Mouse (Mus musculus) G1E-ER4 (cell line): ENCODE data around the gene Zbtb7b. TPM values are rescaled to one million over a fixed set of nuclear protein-coding genes. Genes with fewer than 3 reads are reported as not detected.

Experiments used
- GATA1 ChIP-seq: IDR thresholded peaks from one replicate; pipeline ENCODE4 v1.8.0; 2012; ENCODE audit warnings: low read length, inconsistent platforms
- polyA plus RNA-seq: library from polyadenylated mRNA; stranded (reverse); fragments of >175 nt; gene quantifications from 2 replicates; pipeline ENCODE4 v1.2.3, GENCODE M21; 2012

Zbtb7b gene
- polyA plus RNA-seq, 1 experiment: 39.3 TPM

- no peak for TF ChIP-seq GATA1
Observed at GRCm38 (mm10) chr3:89346815-89347540, 47.6 kb downstream of the Zbtb7b start.

- TF ChIP-seq GATA1: no peak
Observed at GRCm38 (mm10) chr3:89343279-89343678, 51.3 kb downstream of the Zbtb7b start.

DNA sequence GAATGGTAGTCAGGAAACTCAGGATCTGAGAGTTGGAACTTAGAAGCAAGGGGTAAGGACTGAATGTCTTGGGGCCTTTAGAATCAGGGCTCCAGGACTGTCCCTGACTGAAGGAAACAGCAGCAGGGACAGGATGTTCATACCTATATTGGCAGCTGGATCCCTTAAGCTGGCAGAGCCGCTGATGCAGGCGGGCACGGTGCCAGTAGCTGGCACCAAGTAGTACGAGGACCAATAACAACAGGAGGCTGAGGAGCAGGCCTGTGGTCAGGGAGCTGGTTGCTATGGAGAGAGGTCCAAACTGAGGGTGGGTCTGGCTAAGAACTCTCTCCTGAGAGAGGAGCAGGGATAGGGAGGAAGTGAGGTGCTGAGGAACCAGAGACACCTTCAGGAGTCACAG, 52.8 kb downstream of the Zbtb7b start:
- TF ChIP-seq GATA1: no peak

DNA sequence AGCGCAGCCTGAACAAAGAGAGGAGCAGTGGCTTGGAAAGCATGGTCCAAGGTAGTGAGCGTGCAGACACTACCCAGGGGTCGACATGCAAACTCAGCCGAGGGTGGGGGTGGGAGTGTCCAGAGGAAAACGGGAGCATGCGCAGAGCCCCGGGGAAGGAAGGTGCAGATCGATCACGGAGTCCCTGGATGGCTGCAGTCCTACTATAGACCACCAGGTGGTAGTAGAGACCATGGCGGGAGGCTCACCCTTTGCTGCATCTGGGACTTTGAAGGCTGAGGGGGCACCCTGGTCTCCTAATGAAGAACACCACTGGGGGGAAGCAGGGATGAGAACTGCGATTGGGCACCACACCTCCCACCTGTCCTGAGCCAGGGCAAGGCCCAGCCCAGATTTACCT, 54.1 kb downstream of the Zbtb7b start:
- TF ChIP-seq GATA1: no peak

- no peak for TF ChIP-seq GATA1
Observed at GRCm38 (mm10) chr3:89339416-89339815, 55.2 kb downstream of the Zbtb7b start.

GRCm38 (mm10) chr3:89337721-89338578, 56.6 kb downstream of the Zbtb7b start, which contains the start of gene Efna4:
Efna4 (minus strand) TSS chr3:89338028.
- no peak for TF ChIP-seq GATA1

- TF ChIP-seq GATA1: no peak
Observed at GRCm38 (mm10) chr3:89337062-89337720, 57.4 kb downstream of the Zbtb7b start.

GRCm38 (mm10) chr3:89336529-89336928, 58.0 kb downstream of the Zbtb7b start:
- no peak for TF ChIP-seq GATA1

- TF ChIP-seq GATA1: no peak
Observed at GRCm38 (mm10) chr3:89333053-89333452, 61.5 kb downstream of the Zbtb7b start.

GRCm38 (mm10) chr3:89332476-89332875, 62.1 kb downstream of the Zbtb7b start:
- TF ChIP-seq GATA1: no peak

GRCm38 (mm10) chr3:89332013-89332412, 62.6 kb downstream of the Zbtb7b start:
- TF ChIP-seq GATA1: no peak

- TF ChIP-seq GATA1: no peak
Observed at GRCm38 (mm10) chr3:89331561-89331960, 63.0 kb downstream of the Zbtb7b start.

DNA sequence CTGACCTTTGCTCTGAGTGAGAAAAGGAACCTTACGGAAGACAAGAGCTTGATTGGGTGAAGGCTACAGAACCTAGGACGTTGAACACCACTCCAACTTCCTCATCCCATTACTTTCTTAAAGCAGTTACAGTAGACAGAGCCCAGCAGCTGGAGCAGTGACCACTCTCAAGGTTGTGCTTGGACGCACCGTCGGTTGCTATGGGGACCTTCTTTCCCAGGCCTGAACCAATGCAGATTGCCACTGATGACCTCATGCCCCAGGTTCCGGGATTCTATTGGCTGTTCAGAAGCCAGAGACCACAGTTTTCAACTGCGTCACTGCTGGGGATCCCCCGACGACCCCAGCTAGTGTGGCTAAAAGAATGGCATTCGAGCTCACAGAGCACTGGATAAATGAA, 63.6 kb downstream of the Zbtb7b start:
- no peak for TF ChIP-seq GATA1

DNA sequence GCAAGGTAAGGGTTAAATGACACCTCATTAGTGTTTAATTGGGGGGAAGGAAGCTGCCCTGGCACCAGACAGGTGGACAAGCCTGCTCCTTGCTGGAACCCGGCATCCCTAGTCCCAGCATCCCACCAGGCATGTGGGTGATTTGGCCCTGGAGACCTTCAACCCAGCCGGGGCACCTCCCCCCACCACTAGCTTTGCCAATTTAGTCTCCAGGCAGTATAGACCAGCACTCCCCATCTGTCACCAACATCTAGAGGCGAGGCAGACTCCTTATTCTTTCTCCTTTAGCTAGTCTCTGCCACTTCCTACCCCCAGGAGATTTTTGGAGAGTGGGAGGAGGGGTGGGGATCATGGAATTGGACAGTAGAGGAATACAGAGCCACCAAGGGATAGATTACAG, 64.2 kb downstream of the Zbtb7b start:
- TF ChIP-seq GATA1: no peak

DNA sequence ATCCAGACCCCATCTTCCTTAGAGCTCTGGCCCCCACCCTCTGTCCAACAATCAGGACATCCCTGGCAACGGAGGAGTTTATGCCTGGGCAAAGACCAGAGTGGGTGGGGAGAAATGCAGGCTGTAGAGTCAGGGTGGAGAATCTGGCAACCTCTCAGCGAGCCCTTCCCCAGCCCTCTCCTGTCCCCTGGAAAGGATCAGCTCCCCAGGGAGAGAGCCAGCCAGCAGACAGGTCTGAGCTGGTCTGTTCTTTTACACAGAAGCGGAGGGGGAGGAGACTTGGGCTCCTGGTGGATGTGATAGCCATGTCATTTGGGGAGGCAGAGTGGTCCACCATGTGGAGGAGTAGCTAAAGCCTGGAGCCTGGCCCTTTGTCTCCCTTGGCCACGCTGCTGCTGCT, 66.0 kb downstream of the Zbtb7b start:
- no peak for TF ChIP-seq GATA1

Other genes with a start within 250 kb of the Zbtb7b start
- 0.91 and 1.2 TPM in 2 replicates for gene Hcn3, start 234.6 kb downstream of the Zbtb7b start, polyA plus RNA-seq
- 62.2 and 65.3 TPM in 2 replicates for gene Clk2, start 230.0 kb downstream of the Zbtb7b start, polyA plus RNA-seq
- gene Scamp3, start 217.3 kb downstream of the Zbtb7b start, polyA plus RNA-seq: 190 and 239 TPM in 2 replicates
- gene Fam189b, start 211.6 kb downstream of the Zbtb7b start, polyA plus RNA-seq: 7.3 and 13.1 TPM in 2 replicates
- gene Gba, start 191.8 kb downstream of the Zbtb7b start, polyA plus RNA-seq: 2.0 and 2.9 TPM in 2 replicates
- gene Thbs3, start 179.6 kb downstream of the Zbtb7b start, polyA plus RNA-seq: 0.19 and 0.37 TPM in 2 replicates
- gene Mtx1, start 167.7 kb downstream of the Zbtb7b start, polyA plus RNA-seq: 392 and 458 TPM in 2 replicates
- 0.18 TPM in 1 of 2 replicates, not detected in the other for gene Muc1, start 165.7 kb downstream of the Zbtb7b start, polyA plus RNA-seq
- gene Krtcap2, start 148.8 kb downstream of the Zbtb7b start, polyA plus RNA-seq: 135 and 200 TPM in 2 replicates
- gene Trim46, start 148.5 kb downstream of the Zbtb7b start, polyA plus RNA-seq: 2.4 and 2.8 TPM in 2 replicates
- gene Dpm3, start 135.4 kb downstream of the Zbtb7b start, polyA plus RNA-seq: 119 and 146 TPM in 2 replicates
- gene Slc50a1, start 124.2 kb downstream of the Zbtb7b start, polyA plus RNA-seq: not detected in 2 replicates
- not detected in 2 replicates for gene Efna1, start 113.6 kb downstream of the Zbtb7b start, polyA plus RNA-seq
- gene Efna3, start 71.8 kb downstream of the Zbtb7b start, polyA plus RNA-seq: not detected in 2 replicates
- gene Efna4, start 56.7 kb downstream of the Zbtb7b start, polyA plus RNA-seq: 0.04 and 0.09 TPM in 2 replicates
- gene Adam15, start 44.8 kb downstream of the Zbtb7b start, polyA plus RNA-seq: not detected in 2 replicates
- not detected in 2 replicates for gene Dcst2, start 32.8 kb downstream of the Zbtb7b start, polyA plus RNA-seq
- gene Dcst1, start 29.5 kb downstream of the Zbtb7b start, polyA plus RNA-seq: not detected in 2 replicates
- 0.08 TPM in 1 of 2 replicates, not detected in the other for gene Lenep, start 8.0 kb upstream of the Zbtb7b start, polyA plus RNA-seq
- gene Flad1, start 17.1 kb upstream of the Zbtb7b start, polyA plus RNA-seq: 12.0 and 24.0 TPM in 2 replicates
- gene Cks1b, start 23.6 kb upstream of the Zbtb7b start, polyA plus RNA-seq: 84.3 and 87.0 TPM in 2 replicates
- gene Shc1, start 23.7 kb upstream of the Zbtb7b start, polyA plus RNA-seq: 138 and 171 TPM in 2 replicates
- gene Pygo2, start 35.4 kb upstream of the Zbtb7b start, polyA plus RNA-seq: 160 and 240 TPM in 2 replicates
- gene Pbxip1, start 41.9 kb upstream of the Zbtb7b start, polyA plus RNA-seq: 7.6 and 7.7 TPM in 2 replicates
- gene Pmvk, start 59.8 kb upstream of the Zbtb7b start, polyA plus RNA-seq: 11.6 and 29.9 TPM in 2 replicates
- not detected in 2 replicates for gene Kcnn3, start 125.4 kb upstream of the Zbtb7b start, polyA plus RNA-seq